Mouse (Mus musculus): ENCODE data around the gene Tns4. TPM values are rescaled to one million over a fixed set of nuclear protein-coding genes. Genes with fewer than 3 reads are reported as not detected.

Tns4 gene
- polyA plus RNA-seq, 1 experiment from 2014 or later: 0.13 TPM

DNA sequence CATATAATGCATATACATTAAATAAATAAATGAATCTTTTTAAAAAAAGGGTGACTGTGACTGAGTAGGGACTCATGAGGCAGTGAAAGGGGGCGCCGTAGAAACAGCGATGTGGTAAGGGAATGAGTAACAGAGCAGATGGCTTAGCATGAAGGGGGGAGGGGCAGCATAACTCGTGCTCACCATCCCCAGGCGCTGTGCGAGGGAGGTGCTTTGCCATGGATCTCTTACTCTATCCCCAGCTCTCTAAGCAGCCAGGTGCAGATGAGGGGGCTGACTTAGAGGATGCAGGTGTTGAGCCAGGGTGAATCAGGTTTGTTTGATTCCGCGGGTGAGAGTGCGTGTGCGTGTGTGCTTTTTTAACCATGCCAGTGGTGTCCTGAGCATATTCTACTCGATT lies 22.0 kb upstream of the Tns4 start:
- no peak for ATAC-seq (replicated peaks; ENCODE audit: insufficient number of reproducible peaks, low FRiP score, low TSS enrichment)
- 0 out of 2 replicates have a peak, but pooled peaks cover 3% of the 10 kb centered on the region for H3K9me3 ChIP-seq (replicated peaks; ENCODE audit: control insufficient read depth, low read length)
- H3K4me2 ChIP-seq: no peak overlapping the region
- H3K36me3 ChIP-seq (ENCODE audit: control insufficient read depth, insufficient read depth, low read length): no peaks in the 10 kb centered on the region
- no peaks in the 10 kb centered on the region for H3K27me3 ChIP-seq (ENCODE audit: control insufficient read depth, insufficient read depth, low read length)
- WGBS (ENCODE audit: insufficient replicate concordance): 63% methylated on average over 11 of the region's 11 CpGs
- peaks cover 7% of the 10 kb centered on the region; the same call in 1 of the 2 replicates for H3K4me1 ChIP-seq (ENCODE audit: control insufficient read depth, insufficient read depth, low read length)
- no peak overlapping the region for H3K27ac ChIP-seq (ENCODE audit: low read depth, low read length)
- no peak overlapping the region for H3K9ac ChIP-seq (ENCODE audit: low read depth, low read length)
- H3K4me3 ChIP-seq (ENCODE audit: low read depth, low read length): no peak overlapping the region

DNA sequence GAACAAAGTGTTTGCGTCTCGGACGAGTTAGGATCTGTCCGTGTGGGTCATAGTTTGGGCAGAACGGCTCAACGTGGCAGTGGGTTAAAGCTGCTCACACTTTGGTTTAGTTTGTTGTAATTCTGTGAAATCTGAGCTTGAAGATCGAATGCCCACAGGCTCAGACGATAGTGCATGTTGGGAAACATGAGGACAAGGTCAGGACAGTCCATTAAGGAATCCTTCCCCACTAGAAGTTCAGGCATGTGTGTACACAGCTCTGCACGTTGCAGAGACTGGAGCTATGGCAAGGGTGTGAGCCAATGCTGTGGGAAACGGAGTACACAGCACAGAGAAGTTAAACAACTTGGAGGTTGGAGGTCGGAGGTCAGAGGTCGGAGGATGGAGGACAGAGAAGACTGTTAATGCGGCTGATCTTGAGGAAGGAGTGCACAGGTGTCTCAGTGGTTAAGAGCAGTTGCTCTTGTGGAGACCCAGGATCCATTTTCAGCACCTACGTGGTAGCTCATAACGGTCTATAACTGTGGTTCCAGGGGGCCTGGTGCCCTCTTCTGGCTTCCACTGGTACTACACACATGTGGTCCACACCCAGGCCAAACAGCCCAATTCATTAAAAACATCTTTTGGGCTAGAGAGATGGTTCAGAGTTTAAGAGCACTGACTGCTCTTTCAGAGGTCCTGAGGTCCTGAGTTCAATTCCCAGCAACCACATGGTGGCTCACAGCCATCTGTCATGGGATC lies 21.4 kb upstream of the Tns4 start:
- WGBS (ENCODE audit: insufficient replicate concordance): 79% methylated on average over 15 of the region's 15 CpGs
- Histone ChIP-seq H3K27me3 (ENCODE audit: control insufficient read depth, insufficient read depth, low read length) (no peaks in the 10 kb centered on the region), H3K9me3 (replicated peaks; ENCODE audit: control insufficient read depth, low read length) (0 out of 2 replicates have a peak, but pooled peaks cover 3% of the 10 kb centered on the region), H3K4me2 (no peak overlapping the region), H3K36me3 (ENCODE audit: control insufficient read depth, insufficient read depth, low read length) (no peaks in the 10 kb centered on the region), H3K27ac (ENCODE audit: low read depth, low read length) (no peak overlapping the region), H3K4me1 (ENCODE audit: control insufficient read depth, insufficient read depth, low read length) (peaks cover 7% of the 10 kb centered on the region; the same call in 1 of the 2 replicates), H3K4me3 (ENCODE audit: low read depth, low read length) (no peak overlapping the region), H3K9ac (ENCODE audit: low read depth, low read length) (no peak overlapping the region)
- no peak for ATAC-seq (replicated peaks; ENCODE audit: insufficient number of reproducible peaks, low FRiP score, low TSS enrichment)

DNA sequence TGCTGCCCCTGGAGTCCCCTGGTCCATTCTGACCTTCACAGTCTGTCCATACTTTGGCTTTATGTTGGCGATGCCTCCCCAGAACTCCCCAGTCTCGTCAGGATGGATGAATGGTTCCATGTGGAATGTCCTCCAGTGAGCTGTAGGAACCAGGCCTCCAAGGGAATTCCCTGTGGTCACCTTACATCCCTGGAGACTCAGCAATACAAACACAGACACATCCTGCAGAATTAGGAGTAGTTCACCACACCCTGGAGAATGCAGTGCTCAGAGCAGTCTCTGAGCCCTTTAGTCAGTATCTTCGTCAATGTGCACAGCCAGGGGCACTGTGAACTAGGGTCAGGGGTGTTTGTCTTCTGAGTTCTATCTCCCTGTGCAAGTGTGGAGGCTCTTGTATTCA lies 19.2 kb upstream of the Tns4 start:
- Histone ChIP-seq H3K27ac (ENCODE audit: low read depth, low read length) (no peak overlapping the region), H3K4me1 (ENCODE audit: control insufficient read depth, insufficient read depth, low read length) (peaks cover 7% of the 10 kb centered on the region; the same call in 1 of the 2 replicates), H3K4me2 (no peak overlapping the region), H3K4me3 (ENCODE audit: low read depth, low read length) (no peak overlapping the region), H3K9ac (ENCODE audit: low read depth, low read length) (no peak overlapping the region), H3K27me3 (ENCODE audit: control insufficient read depth, insufficient read depth, low read length) (no peaks in the 10 kb centered on the region), H3K36me3 (ENCODE audit: control insufficient read depth, insufficient read depth, low read length) (no peaks in the 10 kb centered on the region), H3K9me3 (replicated peaks; ENCODE audit: control insufficient read depth, low read length) (0 out of 2 replicates have a peak, but pooled peaks cover 3% of the 10 kb centered on the region)
- 55% methylated on average over 3 of the region's 3 CpGs for WGBS (ENCODE audit: insufficient replicate concordance)
- no peak for ATAC-seq (replicated peaks; ENCODE audit: insufficient number of reproducible peaks, low FRiP score, low TSS enrichment)

DNA sequence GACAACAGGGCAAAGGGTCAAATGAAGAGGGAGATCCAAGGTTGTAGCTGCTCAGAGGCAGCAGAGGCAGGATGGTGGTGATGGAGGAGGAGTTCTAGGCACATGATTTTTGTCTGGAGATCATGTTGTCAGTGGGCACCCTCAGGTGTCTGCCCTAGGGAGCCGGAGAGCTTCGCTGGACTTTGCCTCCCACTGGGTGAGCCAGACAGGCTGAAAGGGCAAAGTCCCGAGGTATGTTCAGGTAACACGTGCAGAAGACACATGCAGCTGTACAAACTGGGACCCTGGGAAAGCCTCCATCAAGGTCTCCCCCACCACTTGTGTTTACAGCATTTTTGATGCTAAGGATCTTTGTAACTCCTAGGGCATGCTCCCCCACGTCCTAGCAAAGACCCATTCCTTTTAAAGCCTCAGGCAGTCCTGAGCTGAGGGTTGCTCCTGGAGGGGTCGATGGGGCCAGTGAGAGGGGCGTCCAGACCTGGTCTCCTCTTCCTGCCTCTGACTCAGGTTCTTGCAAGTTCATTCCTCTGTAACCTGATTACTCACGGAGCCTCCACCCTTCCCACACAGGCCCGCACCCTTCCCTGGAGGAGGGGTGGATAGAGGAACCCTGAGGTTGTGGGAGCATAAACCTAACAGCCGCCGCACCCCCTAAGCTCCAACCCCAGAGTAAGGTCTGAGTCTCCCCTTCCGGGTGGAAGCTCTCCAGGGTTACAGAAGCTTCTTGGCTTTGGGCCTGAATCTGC lies 17.0 kb upstream of the Tns4 start:
- no peak overlapping the region for H3K9ac ChIP-seq (ENCODE audit: low read depth, low read length)
- H3K9me3 ChIP-seq (replicated peaks; ENCODE audit: control insufficient read depth, low read length): 0 out of 2 replicates have a peak, but pooled peaks cover 3% of the 10 kb centered on the region
- peaks cover 10% of the 10 kb centered on the region; the same call in 1 of the 2 replicates for H3K4me1 ChIP-seq (ENCODE audit: control insufficient read depth, insufficient read depth, low read length)
- H3K36me3 ChIP-seq (ENCODE audit: control insufficient read depth, insufficient read depth, low read length): no peaks in the 10 kb centered on the region
- 60% methylated on average over 12 of the region's 12 CpGs for WGBS (ENCODE audit: insufficient replicate concordance)
- no peaks in the 10 kb centered on the region for H3K27me3 ChIP-seq (ENCODE audit: control insufficient read depth, insufficient read depth, low read length)
- no peak overlapping the region for H3K27ac ChIP-seq (ENCODE audit: low read depth, low read length)
- ATAC-seq (replicated peaks; ENCODE audit: insufficient number of reproducible peaks, low FRiP score, low TSS enrichment): no peak
- no peak overlapping the region for H3K4me3 ChIP-seq (ENCODE audit: low read depth, low read length)
- H3K4me2 ChIP-seq: no peak overlapping the region

DNA sequence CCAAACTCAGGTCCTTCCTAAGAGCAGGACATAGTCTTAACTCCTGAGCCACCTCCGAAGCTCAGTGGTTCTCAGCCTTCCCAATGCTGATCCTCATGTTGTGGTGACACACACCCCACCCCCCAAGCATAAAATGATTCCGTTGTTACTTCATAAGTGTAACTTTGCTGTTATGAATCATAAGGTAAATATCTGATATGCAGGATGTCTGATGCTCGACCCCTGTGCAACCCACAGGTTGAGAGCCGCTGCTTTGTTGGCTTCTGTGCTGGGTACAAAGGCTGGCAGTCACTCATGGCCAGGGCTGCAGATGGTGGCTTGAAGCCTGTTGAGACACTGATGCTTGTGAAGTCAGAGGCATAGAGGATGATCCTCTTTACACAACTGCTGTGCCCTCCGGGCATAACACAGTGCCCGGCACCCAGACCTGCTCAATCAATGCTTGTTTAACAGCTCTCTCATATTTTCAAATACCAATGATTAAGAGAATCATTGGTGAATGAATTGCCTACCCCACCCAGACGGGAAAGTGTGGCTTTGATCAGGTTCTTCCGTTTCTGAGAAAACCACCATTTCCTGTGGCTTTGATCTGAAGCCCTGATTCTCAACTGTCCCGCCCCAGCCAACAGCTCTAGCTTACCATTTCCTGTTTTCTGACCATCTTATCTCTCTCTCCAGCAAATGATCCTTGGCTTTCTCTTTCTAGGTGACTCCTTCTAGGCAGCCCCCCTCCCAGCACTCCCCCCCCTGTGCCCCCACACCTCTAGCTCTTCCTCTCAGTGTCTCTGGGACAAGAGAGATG lies 15.7 kb upstream of the Tns4 start:
- Histone ChIP-seq H3K27ac (ENCODE audit: low read depth, low read length) (no peak overlapping the region), H3K36me3 (ENCODE audit: control insufficient read depth, insufficient read depth, low read length) (no peaks in the 10 kb centered on the region), H3K4me1 (ENCODE audit: control insufficient read depth, insufficient read depth, low read length) (peaks cover 10% of the 10 kb centered on the region; the same call in 1 of the 2 replicates), H3K9ac (ENCODE audit: low read depth, low read length) (no peak overlapping the region), H3K4me2 (no peak overlapping the region), H3K9me3 (replicated peaks; ENCODE audit: control insufficient read depth, low read length) (no peaks in the 10 kb centered on the region), H3K4me3 (ENCODE audit: low read depth, low read length) (no peak overlapping the region), H3K27me3 (ENCODE audit: control insufficient read depth, insufficient read depth, low read length) (no peaks in the 10 kb centered on the region)
- WGBS (ENCODE audit: insufficient replicate concordance): 63% methylated on average over 9 of the region's 9 CpGs
- ATAC-seq (replicated peaks; ENCODE audit: insufficient number of reproducible peaks, low FRiP score, low TSS enrichment): no peak

DNA sequence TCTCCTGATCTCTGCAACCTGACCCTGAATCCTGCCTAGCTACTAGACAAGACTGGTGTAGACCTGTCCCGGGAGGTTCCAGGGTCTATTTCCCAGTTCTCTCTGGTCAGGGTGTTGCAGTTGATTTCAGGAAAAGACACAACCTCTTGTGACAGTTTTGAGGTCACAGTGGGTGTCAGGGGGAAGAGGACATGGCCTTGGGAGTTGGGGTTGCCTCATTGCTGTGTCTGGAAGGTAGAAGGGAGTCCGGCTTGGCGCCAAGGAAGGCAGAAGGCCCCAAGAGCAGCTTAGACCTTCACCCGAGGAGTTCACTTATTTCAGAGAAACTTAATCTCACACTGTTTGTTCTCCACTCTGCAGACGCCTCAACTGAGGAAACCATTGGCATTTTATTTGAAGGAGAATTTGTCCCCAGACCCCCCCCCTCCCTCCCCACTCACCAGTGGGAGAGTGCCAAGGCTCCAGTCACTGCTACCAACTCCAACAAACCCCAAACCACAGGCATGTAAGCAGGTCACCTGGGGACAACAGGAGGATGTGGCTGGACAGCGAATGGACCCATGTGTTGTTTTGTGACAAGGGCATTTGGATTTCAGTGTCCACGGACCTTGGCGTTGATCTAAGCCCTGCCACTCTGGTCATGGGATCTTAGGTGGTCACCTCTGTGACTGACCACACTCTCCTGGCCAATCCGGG lies 13.6 kb upstream of the Tns4 start:
- H3K4me2 ChIP-seq: no peak overlapping the region
- H3K4me3 ChIP-seq (ENCODE audit: low read depth, low read length): no peak overlapping the region
- H3K27me3 ChIP-seq (ENCODE audit: control insufficient read depth, insufficient read depth, low read length): no peaks in the 10 kb centered on the region
- peaks cover 10% of the 10 kb centered on the region; the same call in 1 of the 2 replicates for H3K4me1 ChIP-seq (ENCODE audit: control insufficient read depth, insufficient read depth, low read length)
- H3K27ac ChIP-seq (ENCODE audit: low read depth, low read length): no peak overlapping the region
- no peak for ATAC-seq (replicated peaks; ENCODE audit: insufficient number of reproducible peaks, low FRiP score, low TSS enrichment)
- no peak overlapping the region for H3K9ac ChIP-seq (ENCODE audit: low read depth, low read length)
- H3K36me3 ChIP-seq (ENCODE audit: control insufficient read depth, insufficient read depth, low read length): no peaks in the 10 kb centered on the region
- WGBS (ENCODE audit: insufficient replicate concordance): 71% methylated on average over 9 of the region's 9 CpGs
- no peaks in the 10 kb centered on the region for H3K9me3 ChIP-seq (replicated peaks; ENCODE audit: control insufficient read depth, low read length)

DNA sequence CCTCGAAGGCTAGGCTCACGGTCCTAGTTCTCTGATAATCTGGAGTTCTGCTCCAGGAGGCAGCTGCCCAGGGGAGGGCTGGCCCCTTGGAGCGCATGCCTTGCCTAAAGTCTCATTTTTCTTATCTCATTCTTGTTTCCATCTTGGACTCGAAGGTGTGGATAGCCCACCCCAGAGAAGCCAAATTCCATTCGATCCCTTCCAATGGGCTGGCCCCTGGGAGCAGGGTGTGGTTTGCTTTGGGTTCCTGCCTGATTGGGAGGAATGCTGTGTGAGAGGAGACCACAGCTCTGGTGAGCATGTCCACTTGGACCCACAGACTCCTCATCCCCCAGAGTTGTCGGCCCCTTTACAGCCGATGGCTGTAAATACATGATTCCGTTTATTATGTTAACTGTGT lies 12.6 kb upstream of the Tns4 start:
- H3K9me3 ChIP-seq (replicated peaks; ENCODE audit: control insufficient read depth, low read length): no peaks in the 10 kb centered on the region
- H3K36me3 ChIP-seq (ENCODE audit: control insufficient read depth, insufficient read depth, low read length): no peaks in the 10 kb centered on the region
- no peak overlapping the region for H3K4me2 ChIP-seq
- no peak overlapping the region for H3K27ac ChIP-seq (ENCODE audit: low read depth, low read length)
- no peak overlapping the region for H3K4me3 ChIP-seq (ENCODE audit: low read depth, low read length)
- no peak for ATAC-seq (replicated peaks; ENCODE audit: insufficient number of reproducible peaks, low FRiP score, low TSS enrichment)
- 39% methylated on average over 8 of the region's 8 CpGs for WGBS (ENCODE audit: insufficient replicate concordance)
- no peak overlapping the region for H3K9ac ChIP-seq (ENCODE audit: low read depth, low read length)
- peaks cover 8% of the 10 kb centered on the region; the same call in 1 of the 2 replicates for H3K4me1 ChIP-seq (ENCODE audit: control insufficient read depth, insufficient read depth, low read length)
- no peaks in the 10 kb centered on the region for H3K27me3 ChIP-seq (ENCODE audit: control insufficient read depth, insufficient read depth, low read length)

DNA sequence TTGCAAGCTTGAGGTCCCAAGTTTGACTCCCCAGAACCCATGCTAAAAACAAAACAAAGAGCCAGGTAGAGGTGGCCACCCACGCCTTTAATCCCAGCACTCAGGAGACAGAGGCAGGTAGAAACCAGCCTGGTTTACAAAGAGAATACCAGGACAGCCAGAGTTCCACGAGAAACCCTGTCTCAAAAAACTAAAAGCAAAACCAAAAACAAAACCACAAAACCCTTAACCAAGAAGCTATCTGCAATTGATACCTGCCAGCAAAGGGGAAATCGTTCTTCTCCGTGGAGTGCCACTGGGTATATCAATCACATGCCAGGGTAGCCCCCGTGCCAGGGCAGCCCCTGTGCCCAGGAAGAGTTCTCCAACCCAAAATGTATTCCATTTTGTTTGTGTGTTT lies 11.1 kb upstream of the Tns4 start:
- 0 out of 2 replicates have a peak, but pooled peaks cover 4% of the 10 kb centered on the region for H3K4me1 ChIP-seq (ENCODE audit: control insufficient read depth, insufficient read depth, low read length)
- H3K27me3 ChIP-seq (ENCODE audit: control insufficient read depth, insufficient read depth, low read length): no peaks in the 10 kb centered on the region
- H3K9me3 ChIP-seq (replicated peaks; ENCODE audit: control insufficient read depth, low read length): no peaks in the 10 kb centered on the region
- no peak overlapping the region for H3K27ac ChIP-seq (ENCODE audit: low read depth, low read length)
- no peak overlapping the region for H3K4me3 ChIP-seq (ENCODE audit: low read depth, low read length)
- no peak overlapping the region for H3K4me2 ChIP-seq
- no peaks in the 10 kb centered on the region for H3K36me3 ChIP-seq (ENCODE audit: control insufficient read depth, insufficient read depth, low read length)
- WGBS (ENCODE audit: insufficient replicate concordance): 83% methylated on average over 5 of the region's 5 CpGs
- H3K9ac ChIP-seq (ENCODE audit: low read depth, low read length): no peak overlapping the region
- ATAC-seq (replicated peaks; ENCODE audit: insufficient number of reproducible peaks, low FRiP score, low TSS enrichment): no peak
